Comparison of ENCODE assay signal across 29 mouse cellular contexts in the genomic region with DNA sequence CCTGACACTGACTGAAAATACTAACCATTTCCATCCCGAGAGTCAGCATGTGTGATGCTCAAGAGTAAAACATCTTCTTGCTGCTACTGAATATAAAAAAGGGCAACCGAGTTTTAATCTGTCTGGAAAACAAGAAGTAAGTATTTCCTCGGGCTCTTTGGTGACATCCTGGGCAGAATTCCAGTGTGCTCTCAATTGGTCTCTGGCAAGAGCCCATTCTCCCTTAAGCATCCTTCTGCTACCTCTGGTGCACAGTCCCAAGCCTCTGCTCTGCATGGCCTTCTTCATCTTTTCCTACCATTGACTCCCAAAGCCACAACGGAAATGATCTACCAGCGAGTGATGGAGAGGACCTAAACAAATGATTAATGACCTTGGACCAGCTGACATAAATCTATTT.
A peak's percentile ranks its signal among the peaks of the same experiment; 100 is the strongest.
DNase-seq lines count a peak whose midpoint lies in the region; ATAC-seq lines count a peak whose summit lies in the region.
"Had no signal": no experiment of that assay in that cellular context is flagged by ENCODE, and none has a peak within 500 bp of the region (broad histone marks: within the 10 kb centered on the region; RNA-seq: fewer than 3 reads in every experiment).

No protein-coding gene starts in this region.

- H3K4me1 ChIP-seq in heart, embryonic 12.5 days (replicated peaks), result peaks cover 17% of the 10 kb centered on the region

- WGBS in heart, embryonic 12.5 days, result 65% methylated on average over 5 of the region's 5 CpGs

- H3K9ac ChIP-seq in heart, embryonic 12.5 days, result no peak overlapping the region
- H3K9ac ChIP-seq: embryonic facial prominence, embryonic 13.5 days; forebrain, embryonic 13.5 days; heart, embryonic 13.5 days; hindbrain, embryonic 15.5 days; liver, embryonic 14.5 days; lung, embryonic 15.5 days; neural tube, embryonic 12.5 days had no signal

- no peaks in the 10 kb centered on the region for H3K9me3 ChIP-seq in heart, embryonic 12.5 days (replicated peaks)
- H3K9me3 ChIP-seq: embryonic facial prominence, embryonic 13.5 days; forebrain, embryonic 13.5 days; heart, embryonic 13.5 days; hindbrain, embryonic 10.5 days; hindbrain, embryonic 15.5 days; lung, embryonic 15.5 days; neural tube, embryonic 12.5 days had no signal

- peak; percentile 85 for DNase-seq in heart, adult 11 months
- peak; percentile 33 to 49 for DNase-seq in kidney, postnatal 36 days
- no peak for DNase-seq in kidney, adult 11 months
- peak; percentile 37 for DNase-seq in NIH3T3 (ENCODE audit: low read depth)
- peak; percentile 58 for DNase-seq in brain, adult 2 months (ENCODE audit: low read depth, low spot score)
- no peak for DNase-seq in left cerebral cortex, postnatal 36 days (ENCODE audit: low spot score in 2 of 2)
- DNase-seq: adrenal gland, postnatal 10 days; gastrocnemius, postnatal 14 days; heart, adult 18-20 months; heart, postnatal 14 days; kidney, adult 18-20 months; liver; right cerebral cortex, postnatal 4 days; thymus, adult 18-20 months; thymus, postnatal 25 days had no signal

- H3K36me3 ChIP-seq in heart, embryonic 12.5 days, result no peaks in the 10 kb centered on the region
- H3K36me3 ChIP-seq: embryonic facial prominence, embryonic 13.5 days; heart, embryonic 13.5 days; hindbrain, embryonic 10.5 days; hindbrain, embryonic 15.5 days; lung, embryonic 15.5 days; neural tube, embryonic 12.5 days had no signal

- no peak for ATAC-seq in heart, embryonic 12.5 days (ENCODE audit: insufficient number of reproducible peaks, low FRiP score)
- ATAC-seq: forebrain, embryonic 13.5 days; inflammation-experienced regulatory T-cells, adult 6 months; midbrain, embryonic 16.5 days had no signal

- H3K4me2 ChIP-seq in heart, embryonic 12.5 days, result no peak overlapping the region
- H3K4me2 ChIP-seq: embryonic facial prominence, embryonic 13.5 days; forebrain, embryonic 13.5 days; heart, embryonic 13.5 days; hindbrain, embryonic 15.5 days; lung, embryonic 15.5 days; midbrain, embryonic 11.5 days; neural tube, embryonic 12.5 days had no signal

- H3K4me3 ChIP-seq in heart, embryonic 12.5 days, result no peak overlapping the region
- H3K4me3 ChIP-seq: embryonic facial prominence, embryonic 13.5 days; forebrain, embryonic 13.5 days; heart, embryonic 13.5 days; hindbrain, embryonic 10.5 days; hindbrain, embryonic 15.5 days; lung, embryonic 15.5 days; neural tube, embryonic 12.5 days had no signal

- no peaks in the 10 kb centered on the region for H3K27me3 ChIP-seq in heart, embryonic 12.5 days (replicated peaks)
- H3K27me3 ChIP-seq: CH12.LX; embryonic facial prominence, embryonic 13.5 days; forebrain, embryonic 13.5 days; heart, embryonic 13.5 days; hindbrain, embryonic 15.5 days; lung, embryonic 15.5 days; neural tube, embryonic 12.5 days had no signal

- intact Hi-C loops in left cerebral cortex, postnatal 36 days (cut with DNase I), result no loop called here

- no peak overlapping the region for H3K27ac ChIP-seq in heart, embryonic 12.5 days (ENCODE audit: poor library complexity, severe bottlenecking)
- H3K27ac ChIP-seq: embryonic facial prominence, embryonic 13.5 days; forebrain, embryonic 13.5 days; heart, embryonic 13.5 days; hindbrain, embryonic 10.5 days; hindbrain, embryonic 15.5 days; liver, embryonic 14.5 days; lung, embryonic 15.5 days; neural tube, embryonic 12.5 days; stomach, postnatal 0 days had no signal

Comparison
In these comparisons a context has a peak if more than half of its experiments do, and no peak if none do; other contexts are left out.
1. DNase-seq: peak in heart, adult 11 months (single experiment), kidney, postnatal 36 days (2 of 2), NIH3T3 (single experiment) and brain, adult 2 months (single experiment); none in kidney, adult 11 months (single experiment) and left cerebral cortex, postnatal 36 days (0 of 2).